Mouse (Mus musculus) heart, embryonic 11.5 days (tissue): Measurements from ENCODE around the gene Gm39566. TPM values are rescaled to one million over a fixed set of nuclear protein-coding genes. Genes with fewer than 3 reads are reported as not detected.

Experiments used
- ATAC-seq: fragments of 200-750 bp; cut with Nextera tagmentation; replicated peaks from 2 replicates; pipeline ENCODE4 v1.8.0; 2017; ENCODE audit warnings: moderate library complexity; ENCODE audit not compliant: insufficient number of reproducible peaks, low FRiP score, low TSS enrichment
- H3K27ac ChIP-seq: fragments of 300-500 bp; sonication (generic); 2 replicates; pipeline ENCODE4 v1.5.1; 2014; ENCODE audit warnings: mild to moderate bottlenecking, low read depth, low read length
- H3K27me3 ChIP-seq: fragments of 300-500 bp; sonication (generic); 2 replicates; pipeline ENCODE4 v1.6.1; 2014; ENCODE audit warnings: mild to moderate bottlenecking, low read length, mixed read lengths; ENCODE audit not compliant: control insufficient read depth, insufficient read depth
- H3K36me3 ChIP-seq: fragments of 300-500 bp; sonication (generic); 2 replicates; pipeline ENCODE4 v1.6.1; 2014; ENCODE audit warnings: mild to moderate bottlenecking, low read length, moderate library complexity, mixed read lengths; ENCODE audit not compliant: control insufficient read depth, insufficient read depth
- H3K4me1 ChIP-seq: fragments of 300-500 bp; sonication (generic); 2 replicates; pipeline ENCODE4 v1.6.1; 2014; ENCODE audit warnings: low read length; ENCODE audit not compliant: control insufficient read depth, insufficient read depth
- H3K4me2 ChIP-seq: fragments of 300-500 bp; sonication (generic); 2 replicates; pipeline ENCODE4 v1.6.1; 2014; ENCODE audit warnings: mild to moderate bottlenecking, moderate library complexity
- H3K4me3 ChIP-seq: fragments of 300-500 bp; sonication (generic); 2 replicates; pipeline ENCODE4 v1.5.1; 2014; ENCODE audit warnings: low read depth, low read length
- H3K9ac ChIP-seq: fragments of 300-500 bp; sonication (generic); 2 replicates; pipeline ENCODE4 v1.6.1; 2014; ENCODE audit warnings: mild to moderate bottlenecking, low read depth, low read length, moderate library complexity
- H3K9me3 ChIP-seq: fragments of 300-500 bp; sonication (generic); replicated peaks from 2 replicates; pipeline ENCODE4 v1.6.1; 2016; ENCODE audit warnings: low read length; ENCODE audit not compliant: control insufficient read depth
- WGBS: fragments of 180-500 bp; shearing (Covaris S2); extraction: QIAGEN DNeasy Blood & Tissue Kit; methylation state at CpG from one replicate; pipeline ENCODE4 v1.1.7; 2014; ENCODE audit not compliant: insufficient replicate concordance; 5-methylcytosine and 5-hydroxymethylcytosine counted together
- polyA plus RNA-seq: library from polyadenylated mRNA; unstranded; fragments of >200 nt; fragmentation: Nextera tagmentation; extraction: Ambion mirVana; gene quantifications from 2 replicates; pipeline ENCODE4 v1.2.1, GENCODE M21; 2014

Gene Gm39566
- polyA plus RNA-seq, 1 experiment from 2014 or later: not detected

DNA sequence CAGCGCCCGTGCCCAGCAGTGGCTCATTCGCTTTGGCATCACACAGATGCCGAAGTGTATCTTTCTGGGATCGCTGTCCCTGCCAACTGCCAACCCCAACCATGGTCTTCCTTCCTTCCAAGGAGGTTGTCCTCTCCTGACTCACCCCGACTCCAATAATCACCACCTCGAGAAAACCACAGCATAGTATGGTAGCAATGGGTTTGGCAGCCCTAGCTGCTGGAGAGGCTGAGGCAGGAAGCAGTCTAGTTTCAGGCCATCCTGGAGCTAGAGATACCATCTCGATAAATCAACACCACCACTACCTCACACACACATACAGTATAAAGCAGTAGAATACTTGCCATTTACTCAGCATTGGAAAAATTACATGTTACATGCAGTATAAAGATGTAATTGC lies 3.8 kb upstream of the Gm39566 start:
- Histone ChIP-seq H3K27ac (no peak overlapping the region), H3K4me2 (no peak overlapping the region), H3K4me3 (no peak overlapping the region), H3K9me3 (no peaks in the 10 kb centered on the region), H3K4me1 (no peaks in the 10 kb centered on the region), H3K27me3 (0 out of 2 replicates have a peak, but pooled peaks cover 2% of the 10 kb centered on the region), H3K36me3 (no peaks in the 10 kb centered on the region), H3K9ac (no peak overlapping the region)
- WGBS: 82% methylated on average over 8 of the region's 8 CpGs
- ATAC-seq: no peak

DNA sequence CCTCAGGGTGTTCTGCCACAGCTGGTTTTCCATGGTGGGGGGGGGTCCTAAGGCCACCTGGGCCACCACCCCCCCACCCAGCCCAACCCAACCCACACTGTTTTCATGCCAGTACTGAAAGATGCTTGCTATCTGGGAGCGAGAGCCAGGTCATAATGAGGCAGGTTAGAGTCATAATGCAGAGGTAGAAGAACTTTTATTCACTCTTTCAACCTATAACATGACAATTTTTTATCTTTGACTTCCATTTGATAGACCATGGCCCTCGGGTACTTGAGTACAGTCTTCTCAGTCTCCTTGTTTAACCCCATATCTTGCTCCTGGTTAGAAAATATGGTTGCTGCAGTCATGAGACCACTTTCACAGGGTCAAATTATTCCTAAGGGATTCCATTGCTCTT lies 3.3 kb upstream of the Gm39566 start, which contains the start of gene Spem2:
Gene Spem2 (minus strand): TSS at position 101 of the 400 bp plus-strand sequence.
- no peak for ATAC-seq

DNA sequence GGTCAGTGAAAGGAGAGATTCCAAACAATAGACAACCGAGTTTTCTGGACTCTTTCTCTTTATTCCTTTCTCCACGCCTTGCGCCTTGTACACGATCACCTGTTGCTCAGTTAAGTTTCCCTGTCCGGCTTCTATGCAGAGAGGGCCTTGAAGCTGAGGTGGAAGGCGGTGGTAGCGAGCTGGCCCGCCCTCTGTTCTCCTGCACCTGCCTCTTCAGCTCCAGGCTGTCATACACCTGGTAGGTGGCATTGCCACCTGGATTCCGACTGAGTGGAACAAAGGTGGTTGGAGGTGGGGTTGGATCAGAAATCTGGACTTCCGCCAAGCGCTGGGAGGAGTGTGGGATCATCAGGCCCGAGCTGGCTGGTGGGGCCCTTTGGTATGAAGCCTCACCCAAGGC lies 1.4 kb upstream of the Gm39566 start:
- Histone ChIP-seq H3K36me3 (no peaks in the 10 kb centered on the region), H3K4me3 (no peak overlapping the region), H3K9ac (no peak overlapping the region), H3K4me1 (no peaks in the 10 kb centered on the region), H3K27ac (no peak overlapping the region), H3K9me3 (no peaks in the 10 kb centered on the region), H3K27me3 (0 out of 2 replicates have a peak, but pooled peaks cover 2% of the 10 kb centered on the region), H3K4me2 (no peak overlapping the region)
- ATAC-seq: no peak
- 89% methylated on average over 12 of the region's 12 CpGs for WGBS

More for the DNA sequence above, 3.3 kb upstream of the Gm39566 start, which contains the start of gene Spem2:
- Histone ChIP-seq H3K36me3 (no peaks in the 10 kb centered on the region), H3K9ac (no peak within 1 kb of the TSS), H3K4me1 (no peaks in the 10 kb centered on the region), H3K4me2 (no peak within 1 kb of the TSS), H3K4me3 (no peak within 1 kb of the TSS), H3K27me3 (0 out of 2 replicates have a peak, but pooled peaks cover 2% of the 10 kb centered on the region), H3K9me3 (no peaks in the 10 kb centered on the region), H3K27ac (no peak within 1 kb of the TSS)
- WGBS: 61% methylated on average over 2 of the region's 2 CpGs

DNA sequence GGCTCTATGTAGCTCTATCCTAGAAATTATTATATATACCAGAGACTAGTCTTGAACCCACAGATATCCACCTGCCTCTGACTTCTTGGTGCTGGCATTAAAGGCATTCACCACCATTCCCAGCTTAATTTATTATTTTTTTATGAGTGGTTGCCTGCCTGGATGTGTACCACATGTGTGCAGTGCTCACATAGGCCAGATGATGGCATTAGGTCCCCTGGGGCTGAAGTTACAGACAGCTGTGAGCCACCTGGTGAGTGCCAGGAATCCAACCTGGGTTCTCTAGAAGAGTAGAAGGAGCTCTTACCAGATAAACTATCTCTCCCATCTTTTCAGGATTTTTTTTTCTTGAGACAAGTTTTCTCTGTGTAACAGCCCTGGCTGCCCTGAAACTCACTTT lies 4.8 kb downstream of the Gm39566 start:
- Histone ChIP-seq H3K9me3 (no peaks in the 10 kb centered on the region), H3K4me3 (no peak overlapping the region), H3K4me2 (no peak overlapping the region), H3K27me3 (peaks cover 6% of the 10 kb centered on the region; the same call in 1 of the 2 replicates), H3K4me1 (no peaks in the 10 kb centered on the region), H3K9ac (no peak overlapping the region), H3K36me3 (no peaks in the 10 kb centered on the region), H3K27ac (no peak overlapping the region)
- ATAC-seq: no peak

DNA sequence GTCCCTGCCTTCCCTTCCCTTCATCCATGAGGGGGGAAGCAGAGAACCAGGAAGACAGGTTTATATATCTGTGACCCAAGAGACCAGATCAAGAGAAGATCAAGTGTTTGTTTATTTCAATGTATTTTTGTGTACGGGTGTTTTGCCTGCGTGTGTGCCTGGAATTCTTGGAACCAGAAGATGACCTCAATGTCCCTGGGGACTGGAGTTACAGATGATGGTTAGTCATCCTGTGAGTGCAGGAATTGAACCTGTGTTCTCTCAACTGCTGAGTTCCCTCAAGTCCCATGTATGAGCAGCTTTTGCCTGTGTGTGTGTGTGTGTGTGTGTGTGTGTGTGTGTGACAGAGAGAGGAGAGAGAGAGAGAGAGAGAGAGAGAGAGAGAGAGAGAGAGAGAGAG lies 7.5 kb downstream of the Gm39566 start:
- Histone ChIP-seq H3K4me1 (peaks cover 20% of the 10 kb centered on the region), H3K27ac (no peak overlapping the region)
- 81% methylated on average over 2 of the region's 2 CpGs for WGBS

DNA sequence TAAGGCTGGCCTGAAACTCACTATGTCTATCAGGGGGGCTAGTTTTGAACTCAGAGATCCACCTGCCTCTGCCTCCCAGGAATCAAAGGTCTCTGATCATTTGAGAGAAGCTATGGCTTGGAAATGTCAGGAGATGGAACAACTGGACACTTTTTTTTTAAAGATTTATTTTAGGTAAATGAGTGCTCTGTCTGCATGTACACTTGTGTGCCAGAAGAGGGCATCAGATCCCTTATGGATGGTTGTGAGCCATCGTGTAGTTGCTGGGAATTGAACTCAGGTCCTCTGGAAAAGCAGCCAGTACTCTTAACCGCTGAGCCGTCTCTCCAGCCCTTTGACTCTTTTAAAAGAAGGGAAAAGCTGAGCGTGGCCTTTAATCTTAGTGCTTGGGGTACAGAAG lies 8.7 kb downstream of the Gm39566 start:
- WGBS: 69% methylated on average over 4 of the region's 4 CpGs
- H3K4me3 ChIP-seq: no peak overlapping the region
- H3K9ac ChIP-seq: no peak overlapping the region

More for the DNA sequence above, 7.5 kb downstream of the Gm39566 start:
- ATAC-seq: no peak
- H3K36me3 ChIP-seq: no peaks in the 10 kb centered on the region
- H3K4me3 ChIP-seq: no peak overlapping the region
- H3K9ac ChIP-seq: no peak overlapping the region
- H3K9me3 ChIP-seq: no peaks in the 10 kb centered on the region
- peaks cover 25% of the 10 kb centered on the region for H3K27me3 ChIP-seq
- no peak overlapping the region for H3K4me2 ChIP-seq

DNA sequence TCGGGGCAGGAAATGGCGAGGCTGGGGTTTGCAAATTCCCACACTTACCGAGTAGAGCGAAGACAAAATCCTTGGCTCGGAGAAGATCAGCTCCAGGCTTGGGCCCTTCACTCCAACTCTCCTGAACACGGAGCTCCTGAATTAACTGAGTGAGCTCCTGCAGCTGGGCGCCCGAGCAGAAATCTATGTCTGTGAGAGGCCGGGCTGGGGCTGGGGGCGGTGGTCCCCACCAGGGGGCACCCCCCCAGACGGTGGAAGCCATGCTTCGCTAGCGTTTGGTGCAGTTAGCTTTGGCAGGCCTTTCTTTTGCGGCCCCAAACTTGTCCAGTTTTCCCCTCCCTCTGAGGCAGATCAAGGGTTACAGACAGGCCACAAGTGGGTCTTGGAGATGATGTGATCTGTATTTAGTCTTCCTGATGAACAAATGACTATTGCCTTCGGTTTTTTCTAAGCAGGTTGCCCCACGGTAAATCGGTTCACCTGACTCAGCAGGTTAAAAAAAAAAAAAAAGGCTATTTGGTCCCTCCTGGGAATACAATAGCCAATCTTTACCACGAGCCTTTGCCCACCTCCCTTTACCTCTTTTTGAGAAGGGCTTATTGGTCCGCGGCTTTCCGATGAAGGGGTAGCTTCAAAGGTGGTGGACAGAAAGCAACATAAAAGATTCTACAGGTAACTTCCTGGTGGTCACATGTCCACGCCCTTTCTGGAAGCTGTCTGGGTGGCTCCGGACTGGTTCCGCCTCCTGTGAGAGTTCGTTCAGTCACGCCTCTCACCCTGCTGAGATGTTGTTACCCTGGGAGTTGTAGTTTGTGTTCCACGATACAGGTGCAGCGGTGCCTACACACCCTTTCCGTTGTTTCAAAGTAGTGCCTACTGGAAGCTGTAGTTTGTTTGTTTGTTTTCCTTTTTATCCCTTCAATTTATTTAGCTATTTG lies 9.9 kb downstream of the Gm39566 start, which contains the start of gene Tmem102:
Gene Tmem102 (minus strand): TSS at position 653 of the 938 bp plus-strand sequence.
- Histone ChIP-seq H3K27ac (no peak within 1 kb of the TSS), H3K36me3 (no peaks in the 10 kb centered on the region), H3K4me1 (peaks cover 30% of the 10 kb centered on the region), H3K4me2 (peak within 1 kb of the TSS; percentile 98), H3K9me3 (no peaks in the 10 kb centered on the region), H3K9ac (no peak within 1 kb of the TSS), H3K27me3 (peaks cover 47% of the 10 kb centered on the region), H3K4me3 (peak within 1 kb of the TSS; percentile 47)
- ATAC-seq: no peak
- 7% methylated on average over 29 of the region's 29 CpGs for WGBS

More for the DNA sequence above, 8.7 kb downstream of the Gm39566 start:
- peaks cover 23% of the 10 kb centered on the region for H3K4me1 ChIP-seq
- no peak overlapping the region for H3K27ac ChIP-seq
- H3K4me2 ChIP-seq: no peak overlapping the region
- H3K9me3 ChIP-seq: no peaks in the 10 kb centered on the region
- peaks cover 37% of the 10 kb centered on the region for H3K27me3 ChIP-seq
- ATAC-seq: no peak
- no peaks in the 10 kb centered on the region for H3K36me3 ChIP-seq

DNA sequence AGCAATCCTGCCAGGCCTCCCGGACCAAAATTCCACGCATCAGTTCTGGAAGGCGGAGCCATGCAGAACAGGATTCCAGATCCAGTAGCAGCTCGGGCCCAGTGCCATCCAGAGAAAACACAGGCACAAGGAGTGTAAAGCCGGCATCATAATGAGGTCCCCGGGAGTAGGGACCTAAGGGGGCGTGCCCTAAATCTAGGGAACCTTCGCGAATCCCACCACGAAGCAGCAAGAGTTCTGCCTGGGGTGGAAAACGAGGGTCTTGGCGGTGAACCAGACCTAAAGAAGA lies 10.5 kb downstream of the Gm39566 start:
- Histone ChIP-seq H3K27me3 (peaks cover 51% of the 10 kb centered on the region), H3K36me3 (no peaks in the 10 kb centered on the region), H3K27ac (no peak overlapping the region), H3K4me2 (peak overlapping the region; percentile 98), H3K4me1 (peaks cover 32% of the 10 kb centered on the region), H3K9me3 (no peaks in the 10 kb centered on the region), H3K9ac (no peak overlapping the region), H3K4me3 (peak overlapping the region; percentile 47)
- 4% methylated on average over 12 of the region's 12 CpGs for WGBS
- ATAC-seq: no peak
